ENCODE assay signal across 13 mouse cellular contexts in the genomic region with DNA sequence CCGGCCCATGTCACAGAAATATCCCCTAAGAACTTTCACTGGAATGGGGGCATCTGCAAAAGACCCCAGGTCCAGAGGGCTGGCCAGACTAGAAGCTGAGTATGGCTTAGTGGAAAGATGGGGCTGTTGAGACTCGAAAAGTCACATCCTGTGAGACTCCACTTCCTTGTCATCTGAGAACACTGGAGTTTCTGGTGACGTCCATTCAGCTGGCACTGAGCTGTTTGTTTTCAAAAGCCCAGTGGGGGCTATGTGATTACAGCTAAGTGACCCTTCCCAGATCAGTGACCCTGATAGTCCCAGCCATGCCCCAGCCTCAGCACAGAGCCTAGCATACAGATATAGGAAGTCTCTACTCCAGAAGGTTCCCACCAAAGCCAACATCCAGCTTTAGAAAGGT. TPM values are rescaled to one million over a fixed set of nuclear protein-coding genes. Genes with fewer than 3 reads are reported as not detected.
DNase-seq lines count a peak whose midpoint lies in the region; ATAC-seq and TF ChIP-seq lines count a peak whose summit lies in the region.
"Had no signal": no experiment of that assay in that cellular context is flagged by ENCODE, and none has a peak within 500 bp of the region (broad histone marks: within the 10 kb centered on the region; RNA-seq: fewer than 3 reads in every experiment).

No protein-coding gene starts in this region.

- no peaks in the 10 kb centered on the region for H3K9me3 ChIP-seq in hindbrain, embryonic 12.5 days (replicated peaks)
- H3K9me3 ChIP-seq in hindbrain, embryonic 13.5 days = no peaks in the 10 kb centered on the region
- H3K9me3 ChIP-seq in E14TG2a.4 (ENCODE audit: low read length) = no peaks in the 10 kb centered on the region
- H3K9me3 ChIP-seq in limb, embryonic 12.5 days = no peaks in the 10 kb centered on the region

- no peaks in the 10 kb centered on the region for H3K36me3 ChIP-seq in hindbrain, embryonic 12.5 days
- no peaks in the 10 kb centered on the region for H3K36me3 ChIP-seq in hindbrain, embryonic 13.5 days
- H3K36me3 ChIP-seq in E14TG2a.4 (ENCODE audit: insufficient read depth, low read length) = peaks cover 1% of the 10 kb centered on the region; the same call in 1 of the 2 replicates
- no peaks in the 10 kb centered on the region for H3K36me3 ChIP-seq in limb, embryonic 12.5 days

- H3K4me2 ChIP-seq in hindbrain, embryonic 12.5 days (replicated peaks) = no peak overlapping the region
- H3K4me2 ChIP-seq in hindbrain, embryonic 13.5 days = no peak overlapping the region
- H3K4me2 ChIP-seq in limb, embryonic 12.5 days = no peak overlapping the region

- intact Hi-C loops in left cerebral cortex, postnatal 14 days (cut with DNase I) = no loop called here

- H3K27me3 ChIP-seq in hindbrain, embryonic 12.5 days = peaks cover 36% of the 10 kb centered on the region
- peaks cover 51% of the 10 kb centered on the region for H3K27me3 ChIP-seq in hindbrain, embryonic 13.5 days
- H3K27me3 ChIP-seq in E14TG2a.4 (ENCODE audit: insufficient read depth, low read length) = peaks cover 51% of the 10 kb centered on the region
- peaks cover 32% of the 10 kb centered on the region for H3K27me3 ChIP-seq in limb, embryonic 12.5 days

- no peak overlapping the region for H3K4me3 ChIP-seq in hindbrain, embryonic 12.5 days
- no peak overlapping the region for H3K4me3 ChIP-seq in hindbrain, embryonic 13.5 days
- H3K4me3 ChIP-seq in E14TG2a.4 (replicated peaks; ENCODE audit: low read length) = 0 out of 2 replicates have a peak overlapping the region, but pooled peaks have one; percentile 10
- no peak overlapping the region for H3K4me3 ChIP-seq in limb, embryonic 12.5 days (replicated peaks)

- peak; percentile 38 for DNase-seq in embryo, embryonic 9.5 days (ENCODE audit: extremely low spot score)
- DNase-seq in left cerebral cortex, postnatal 14 days (ENCODE audit: low spot score in 2 of 2) = no peak
- no peak for DNase-seq in left cerebral cortex, adult 8-10 months (ENCODE audit: low spot score in 2 of 2)
- DNase-seq: cerebellum, postnatal 36 days; gastrocnemius, postnatal 25 days; kidney, adult 11 months; thymus, postnatal 4 days had no signal

- WGBS in hindbrain, embryonic 12.5 days = 28% methylated on average over 3 of the region's 3 CpGs
- 31% methylated on average over 3 of the region's 3 CpGs for WGBS in hindbrain, embryonic 13.5 days
- WGBS in limb, embryonic 12.5 days = 28% methylated on average over 3 of the region's 3 CpGs

- H3K4me1 ChIP-seq in hindbrain, embryonic 12.5 days = peaks cover 28% of the 10 kb centered on the region
- H3K4me1 ChIP-seq in hindbrain, embryonic 13.5 days (replicated peaks) = peaks cover 31% of the 10 kb centered on the region
- peaks cover 35% of the 10 kb centered on the region for H3K4me1 ChIP-seq in E14TG2a.4 (replicated peaks; ENCODE audit: low read depth, low read length)
- H3K4me1 ChIP-seq in limb, embryonic 12.5 days (replicated peaks) = peaks cover 32% of the 10 kb centered on the region

- no peak for TF ChIP-seq CTCF in E14TG2a.4 (conservative IDR thresholded peaks at IDR 0.05; ENCODE audit: low read length)

- no peak for ATAC-seq in hindbrain, embryonic 12.5 days (ENCODE audit: low FRiP score)
- no peak for ATAC-seq in hindbrain, embryonic 13.5 days (ENCODE audit: low FRiP score)
- no peak for ATAC-seq in limb, embryonic 12.5 days (ENCODE audit: insufficient number of reproducible peaks, insufficient read depth, low FRiP score, low TSS enrichment, low read depth)
- ATAC-seq: forebrain, embryonic 14.5 days had no signal

- H3K9ac ChIP-seq in hindbrain, embryonic 12.5 days = 0 out of 2 replicates have a peak overlapping the region, but pooled peaks have one; percentile 25
- no peak overlapping the region for H3K9ac ChIP-seq in hindbrain, embryonic 13.5 days
- no peak overlapping the region for H3K9ac ChIP-seq in limb, embryonic 12.5 days (replicated peaks)
- H3K9ac ChIP-seq: liver, embryonic 14.5 days had no signal

- no peak overlapping the region for H3K27ac ChIP-seq in hindbrain, embryonic 12.5 days
- H3K27ac ChIP-seq in hindbrain, embryonic 13.5 days = no peak overlapping the region; the same call in 1 of the 2 replicates
- H3K27ac ChIP-seq in limb, embryonic 12.5 days = 0 out of 2 replicates have a peak overlapping the region, but pooled peaks have one; percentile 37
- H3K27ac ChIP-seq: liver, embryonic 14.5 days had no signal

RNA-seq across cellular contexts. Expression of a gene that starts 6.8 kb away (rescaled TPM):
- polyA plus RNA-seq in hindbrain, embryonic 12.5 days (2016; fragmentation: Nextera tagmentation; extraction: Ambion mirVana) = 1.3 and 1.5 TPM in 2 replicates
- 0.53 and 0.65 TPM in 2 replicates for polyA plus RNA-seq in hindbrain, embryonic 13.5 days (2015; fragmentation: Nextera tagmentation; extraction: Ambion mirVana)
- polyA plus RNA-seq in limb, embryonic 12.5 days (2016; fragmentation: Nextera tagmentation; extraction: Ambion mirVana) = 2.5 and 3.4 TPM in 2 replicates
- 1 to 10 TPM; 2.0 to 2.2 TPM for total RNA-seq in left cerebral cortex, postnatal 14 days (2021)
- total RNA-seq in left cerebral cortex, adult 8-10 months (2022) = 1 to 10 TPM; 1.1 to 2.4 (median 1.5) TPM

RNA-seq across cellular contexts. Expression of a gene that starts 39.3 kb away (rescaled TPM):
- polyA plus RNA-seq in hindbrain, embryonic 12.5 days (2016; fragmentation: Nextera tagmentation; extraction: Ambion mirVana) = 60.5 and 63.3 TPM in 2 replicates
- 41.5 and 42.9 TPM in 2 replicates for polyA plus RNA-seq in hindbrain, embryonic 13.5 days (2015; fragmentation: Nextera tagmentation; extraction: Ambion mirVana)
- 69.5 and 75.3 TPM in 2 replicates for polyA plus RNA-seq in limb, embryonic 12.5 days (2016; fragmentation: Nextera tagmentation; extraction: Ambion mirVana)
- 10 to 100 TPM; 32.1 to 39.2 TPM for total RNA-seq in left cerebral cortex, postnatal 14 days (2021)
- 10 to 100 TPM; 33.0 to 39.0 (median 35.4) TPM for total RNA-seq in left cerebral cortex, adult 8-10 months (2022)

RNA-seq across cellular contexts. Expression of a gene that starts 56.1 kb away (rescaled TPM):
- polyA plus RNA-seq in hindbrain, embryonic 12.5 days (2016; fragmentation: Nextera tagmentation; extraction: Ambion mirVana) = 19.6 and 21.1 TPM in 2 replicates
- 18.3 and 21.1 TPM in 2 replicates for polyA plus RNA-seq in hindbrain, embryonic 13.5 days (2015; fragmentation: Nextera tagmentation; extraction: Ambion mirVana)
- 21.0 and 22.1 TPM in 2 replicates for polyA plus RNA-seq in limb, embryonic 12.5 days (2016; fragmentation: Nextera tagmentation; extraction: Ambion mirVana)
- 10 to 100 TPM; 11.9 to 12.3 TPM for total RNA-seq in left cerebral cortex, postnatal 14 days (2021)
- 10 to 100 TPM; 10.7 to 18.7 (median 13.2) TPM for total RNA-seq in left cerebral cortex, adult 8-10 months (2022)
